Mouse (Mus musculus): Measurements from ENCODE around the gene Emilin3. TPM values are rescaled to one million over a fixed set of nuclear protein-coding genes. Genes with fewer than 3 reads are reported as not detected.

The Emilin3 gene
- polyA plus RNA-seq, 1 experiment = 6.4 TPM

- TF ChIP-seq CTCF (IDR thresholded peaks at IDR 0.05; ENCODE audit: borderline replicate concordance, insufficient read depth, low read depth, low read length) = no peak
- TF ChIP-seq POLR2A (IDR thresholded peaks at IDR 0.05; ENCODE audit: borderline replicate concordance, insufficient read depth, low read length) = no peak
- peak; percentile 26 to 45 for DNase-seq
- Histone ChIP-seq H3K27ac (ENCODE audit: insufficient read depth, low read length) (no peak overlapping the region), H3K4me3 (replicated peaks; ENCODE audit: insufficient read depth, low read depth, low read length) (no peak overlapping the region), H3K4me1 (ENCODE audit: control insufficient read depth, insufficient read depth, low read length) (no peaks in the 10 kb centered on the region; the same call in 1 of the 2 replicates), H3K27me3 (ENCODE audit: control insufficient read depth, insufficient read depth, low read length) (no peaks in the 10 kb centered on the region)
- WGBS = 25% methylated on average over 5 of the region's 5 CpGs
These were observed 29.7 kb downstream of the Emilin3 start for GRCm38 (mm10) chr2:160882436-160882835.

- no peak for TF ChIP-seq CTCF (IDR thresholded peaks at IDR 0.05; ENCODE audit: borderline replicate concordance, insufficient read depth, low read depth, low read length)
- H3K27ac ChIP-seq (ENCODE audit: insufficient read depth, low read length) = no peak overlapping the region
- no peaks in the 10 kb centered on the region; the same call in 1 of the 2 replicates for H3K4me1 ChIP-seq (ENCODE audit: control insufficient read depth, insufficient read depth, low read length)
- DNase-seq = peak in 1 of 2 experiments; percentile 4
- 87% methylated on average over 6 of the region's 6 CpGs for WGBS
- no peak overlapping the region for H3K4me3 ChIP-seq (replicated peaks; ENCODE audit: insufficient read depth, low read depth, low read length)
- no peaks in the 10 kb centered on the region for H3K27me3 ChIP-seq (ENCODE audit: control insufficient read depth, insufficient read depth, low read length)
These were observed 30.5 kb downstream of the Emilin3 start for GRCm38 (mm10) chr2:160881462-160882101.

GRCm38 (mm10) chr2:160880453-160881195, 31.5 kb downstream of the Emilin3 start, which contains the start of gene Lpin3:
TSS of gene Lpin3 (plus strand) at chr2:160880670.
- WGBS = 45% methylated on average over 13 of the region's 13 CpGs
- H3K4me1 ChIP-seq (ENCODE audit: control insufficient read depth, insufficient read depth, low read length) = no peaks in the 10 kb centered on the region; the same call in 1 of the 2 replicates
- no peak within 1 kb of the TSS for H3K27ac ChIP-seq (ENCODE audit: insufficient read depth, low read length)
- no peaks in the 10 kb centered on the region for H3K27me3 ChIP-seq (ENCODE audit: control insufficient read depth, insufficient read depth, low read length)
- no peak within 1 kb of the TSS for H3K4me3 ChIP-seq (replicated peaks; ENCODE audit: insufficient read depth, low read depth, low read length)
- peak in 1 of 2 experiments; percentile 11 for DNase-seq
- TF ChIP-seq POLR2A (IDR thresholded peaks at IDR 0.05; ENCODE audit: borderline replicate concordance, insufficient read depth, low read length) = no peak
- TF ChIP-seq CTCF (IDR thresholded peaks at IDR 0.05; ENCODE audit: borderline replicate concordance, insufficient read depth, low read depth, low read length) = no peak

- H3K4me3 ChIP-seq (replicated peaks; ENCODE audit: insufficient read depth, low read depth, low read length) = no peak overlapping the region
- H3K27ac ChIP-seq (ENCODE audit: insufficient read depth, low read length) = no peak overlapping the region
- TF ChIP-seq CTCF (IDR thresholded peaks at IDR 0.05; ENCODE audit: borderline replicate concordance, insufficient read depth, low read depth, low read length) (peak; percentile 13; the same call in 1 of the 2 replicates), POLR2A (IDR thresholded peaks at IDR 0.05; ENCODE audit: borderline replicate concordance, insufficient read depth, low read length) (no peak)
- peaks cover 6% of the 10 kb centered on the region; the same call in 1 of the 2 replicates for H3K4me1 ChIP-seq (ENCODE audit: control insufficient read depth, insufficient read depth, low read length)
- 94% methylated on average over 4 of the region's 4 CpGs for WGBS
- no peaks in the 10 kb centered on the region for H3K27me3 ChIP-seq (ENCODE audit: control insufficient read depth, insufficient read depth, low read length)
- DNase-seq = peak in 1 of 2 experiments; percentile 1
These were observed 36.0 kb downstream of the Emilin3 start for GRCm38 (mm10) chr2:160876115-160876514.

GRCm38 (mm10) chr2:160874231-160874877, 37.8 kb downstream of the Emilin3 start:
- Histone ChIP-seq H3K27ac (ENCODE audit: insufficient read depth, low read length) (no peak overlapping the region; the same call in 1 of the 2 replicates), H3K27me3 (ENCODE audit: control insufficient read depth, insufficient read depth, low read length) (no peaks in the 10 kb centered on the region), H3K4me3 (replicated peaks; ENCODE audit: insufficient read depth, low read depth, low read length) (no peak overlapping the region), H3K4me1 (ENCODE audit: control insufficient read depth, insufficient read depth, low read length) (peaks cover 6% of the 10 kb centered on the region; the same call in 1 of the 2 replicates)
- 88% methylated on average over 5 of the region's 5 CpGs for WGBS
- peak in 1 of 2 experiments; percentile 7 for DNase-seq
- TF ChIP-seq POLR2A (IDR thresholded peaks at IDR 0.05; ENCODE audit: borderline replicate concordance, insufficient read depth, low read length) = no peak
- TF ChIP-seq CTCF (IDR thresholded peaks at IDR 0.05; ENCODE audit: borderline replicate concordance, insufficient read depth, low read depth, low read length) = no peak

GRCm38 (mm10) chr2:160872890-160873382, 39.2 kb downstream of the Emilin3 start, which contains the start of gene Zhx3:
TSS of gene Zhx3 (minus strand) at chr2:160872998.
- TF ChIP-seq POLR2A (IDR thresholded peaks at IDR 0.05; ENCODE audit: borderline replicate concordance, insufficient read depth, low read length) = peak; percentile 84; the same call in 1 of the 2 replicates
- TF ChIP-seq CTCF (IDR thresholded peaks at IDR 0.05; ENCODE audit: borderline replicate concordance, insufficient read depth, low read depth, low read length) = no peak
- DNase-seq = peak; percentile 93 to 95
- H3K27me3 ChIP-seq (ENCODE audit: control insufficient read depth, insufficient read depth, low read length) = no peaks in the 10 kb centered on the region
- peak within 1 kb of the TSS; percentile 97 for H3K27ac ChIP-seq (ENCODE audit: insufficient read depth, low read length)
- WGBS = under 1% methylated on average over 45 of the region's 48 CpGs
- H3K4me3 ChIP-seq (replicated peaks; ENCODE audit: insufficient read depth, low read depth, low read length) = peak within 1 kb of the TSS; percentile 99
- H3K4me1 ChIP-seq (ENCODE audit: control insufficient read depth, insufficient read depth, low read length) = peaks cover 6% of the 10 kb centered on the region; the same call in 1 of the 2 replicates

GRCm38 (mm10) chr2:160872395-160872794, 39.7 kb downstream of the Emilin3 start:
- WGBS = under 1% methylated on average over 47 of the region's 47 CpGs
- Histone ChIP-seq H3K4me3 (replicated peaks; ENCODE audit: insufficient read depth, low read depth, low read length) (peak overlapping the region; percentile 99), H3K27me3 (ENCODE audit: control insufficient read depth, insufficient read depth, low read length) (no peaks in the 10 kb centered on the region), H3K27ac (ENCODE audit: insufficient read depth, low read length) (peak overlapping the region; percentile 97), H3K4me1 (ENCODE audit: control insufficient read depth, insufficient read depth, low read length) (peaks cover 6% of the 10 kb centered on the region; the same call in 1 of the 2 replicates)
- no peak for TF ChIP-seq CTCF (IDR thresholded peaks at IDR 0.05; ENCODE audit: borderline replicate concordance, insufficient read depth, low read depth, low read length)
- TF ChIP-seq POLR2A (IDR thresholded peaks at IDR 0.05; ENCODE audit: borderline replicate concordance, insufficient read depth, low read length) = 0 out of 2 replicates have a peak, but pooled peaks have one; percentile 27
- peak; percentile 81 to 85 for DNase-seq

Measured in cerebellum, adult 2 months (tissue).